Mouse (Mus musculus): ENCODE results near the gene Ceacam19. TPM values are rescaled to one million over a fixed set of nuclear protein-coding genes. Genes with fewer than 3 reads are reported as not detected.
"Not testable (repeated sequence)": the region's sequence is repeated elsewhere in the genome, so short reads cannot be mapped to it uniquely, and the experiment has no call there.

Gene Ceacam19
- polyA plus RNA-seq, 2 experiments, result 2.1 to 4.9 TPM

DNA sequence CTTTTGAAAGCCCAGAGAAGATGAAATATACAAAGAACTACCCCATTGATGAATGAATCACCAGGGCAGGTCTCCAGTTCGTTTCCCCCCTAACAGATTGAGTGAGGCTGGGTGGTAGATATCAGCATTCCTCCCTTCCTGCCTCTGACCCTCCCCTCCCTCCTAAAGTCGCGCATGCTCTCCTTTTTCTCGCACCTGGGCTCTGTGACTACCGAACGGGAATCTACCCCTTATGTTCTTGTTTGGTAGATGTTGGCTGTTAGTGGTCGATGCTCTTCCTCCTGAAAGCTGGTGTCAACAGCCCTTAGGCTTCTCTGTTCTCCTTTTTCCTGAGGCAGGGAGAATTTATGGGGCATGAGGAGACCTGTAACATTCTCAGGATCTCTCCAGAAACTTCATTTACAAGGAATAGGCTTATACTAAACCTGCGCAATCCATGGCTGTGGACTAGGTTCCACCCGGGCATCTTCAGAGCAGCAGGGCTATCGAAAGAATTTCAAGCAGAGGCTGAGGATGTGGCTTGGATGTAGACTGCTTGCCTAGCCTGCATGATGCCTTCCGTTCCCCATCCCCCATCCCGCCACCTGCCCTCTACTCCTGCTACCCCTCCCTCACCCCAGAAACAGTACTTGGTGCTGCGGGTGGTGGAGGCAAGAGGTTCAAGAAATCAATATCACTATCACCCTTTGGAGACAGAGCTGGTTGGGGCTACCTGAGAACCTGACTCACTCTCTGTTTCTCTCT lies 44.5 kb upstream of the Ceacam19 start:
- no peak overlapping the region for H3K27ac ChIP-seq (replicated peaks; ENCODE audit: low read depth, low read length)
- DNase-seq (ENCODE audit: low spot score) (no peak), ATAC-seq (ENCODE audit: low FRiP score, low read depth) (no peak)
- no peaks in the 10 kb centered on the region for H3K4me1 ChIP-seq (ENCODE audit: control insufficient read depth, insufficient read depth, low read length)
- no peak overlapping the region for H3K9ac ChIP-seq (ENCODE audit: low read depth, low read length, severe bottlenecking)
- H3K36me3 ChIP-seq (ENCODE audit: control insufficient read depth, insufficient read depth, low read length), result no peaks in the 10 kb centered on the region
- 19% methylated on average over 13 of the region's 13 CpGs for WGBS
- H3K9me3 ChIP-seq (ENCODE audit: control insufficient read depth, low read length), result no peaks in the 10 kb centered on the region
- H3K4me3 ChIP-seq (replicated peaks; ENCODE audit: low read length), result no peak overlapping the region
- no peak for TF ChIP-seq POLR2A (IDR thresholded peaks at IDR 0.05; ENCODE audit: borderline replicate concordance, extremely low read depth, insufficient read depth, insufficient read length)
- no peak overlapping the region; the same call in 1 of the 2 replicates for H3K4me2 ChIP-seq (replicated peaks; ENCODE audit: low read depth, low read length, severe bottlenecking)
- 0 out of 2 replicates have a peak, but pooled peaks cover 4% of the 10 kb centered on the region for H3K27me3 ChIP-seq (ENCODE audit: control insufficient read depth, insufficient read depth, low read length)

DNA sequence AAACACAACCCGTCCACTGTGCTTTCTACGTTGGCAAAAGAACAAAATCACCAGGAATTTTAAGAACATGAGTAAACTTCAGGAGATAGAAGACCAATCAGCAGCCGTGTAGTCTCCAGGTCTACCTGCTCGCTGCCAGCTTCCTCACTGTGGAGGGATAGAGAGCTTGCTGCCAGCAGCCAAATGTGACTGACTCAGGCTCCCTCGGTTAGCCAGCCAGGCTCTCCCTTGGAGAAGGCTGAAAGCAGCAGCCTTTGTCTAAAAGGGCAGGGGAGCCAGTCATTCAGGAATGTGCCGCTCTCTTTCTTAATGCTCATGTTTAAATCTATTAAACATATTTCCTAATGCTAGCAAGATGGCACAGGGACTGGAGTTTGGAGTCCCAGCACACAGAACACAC lies 42.7 kb upstream of the Ceacam19 start:
- H3K4me3 ChIP-seq (replicated peaks; ENCODE audit: low read length); H3K4me1 ChIP-seq (ENCODE audit: control insufficient read depth, insufficient read depth, low read length); H3K27me3 ChIP-seq (ENCODE audit: control insufficient read depth, insufficient read depth, low read length); H3K4me2 ChIP-seq (replicated peaks; ENCODE audit: low read depth, low read length, severe bottlenecking); H3K9ac ChIP-seq (ENCODE audit: low read depth, low read length, severe bottlenecking); DNase-seq (ENCODE audit: low spot score); H3K36me3 ChIP-seq (ENCODE audit: control insufficient read depth, insufficient read depth, low read length); H3K27ac ChIP-seq (replicated peaks; ENCODE audit: low read depth, low read length); ATAC-seq (ENCODE audit: low FRiP score, low read depth); H3K9me3 ChIP-seq (ENCODE audit: control insufficient read depth, low read length): not testable (repeated sequence)
- WGBS, result 82% methylated on average over 6 of the region's 6 CpGs

GRCm38 (mm10) chr7:19928486-19928885 lies 40.7 kb upstream of the Ceacam19 start:
- H3K4me1 ChIP-seq (ENCODE audit: control insufficient read depth, insufficient read depth, low read length), result no peaks in the 10 kb centered on the region
- no peaks in the 10 kb centered on the region for H3K36me3 ChIP-seq (ENCODE audit: control insufficient read depth, insufficient read depth, low read length)
- WGBS, result 69% methylated on average over 5 of the region's 5 CpGs
- H3K27ac ChIP-seq (replicated peaks; ENCODE audit: low read depth, low read length), result no peak overlapping the region
- H3K9me3 ChIP-seq (ENCODE audit: control insufficient read depth, low read length), result no peaks in the 10 kb centered on the region
- DNase-seq (ENCODE audit: low spot score) (no peak), ATAC-seq (ENCODE audit: low FRiP score, low read depth) (no peak)
- no peak for TF ChIP-seq POLR2A (IDR thresholded peaks at IDR 0.05; ENCODE audit: borderline replicate concordance, extremely low read depth, insufficient read depth, insufficient read length)
- 0 out of 2 replicates have a peak, but pooled peaks cover 4% of the 10 kb centered on the region for H3K27me3 ChIP-seq (ENCODE audit: control insufficient read depth, insufficient read depth, low read length)
- H3K9ac ChIP-seq (ENCODE audit: low read depth, low read length, severe bottlenecking), result no peak overlapping the region
- no peak overlapping the region for H3K4me3 ChIP-seq (replicated peaks; ENCODE audit: low read length)
- no peak overlapping the region for H3K4me2 ChIP-seq (replicated peaks; ENCODE audit: low read depth, low read length, severe bottlenecking)

DNA sequence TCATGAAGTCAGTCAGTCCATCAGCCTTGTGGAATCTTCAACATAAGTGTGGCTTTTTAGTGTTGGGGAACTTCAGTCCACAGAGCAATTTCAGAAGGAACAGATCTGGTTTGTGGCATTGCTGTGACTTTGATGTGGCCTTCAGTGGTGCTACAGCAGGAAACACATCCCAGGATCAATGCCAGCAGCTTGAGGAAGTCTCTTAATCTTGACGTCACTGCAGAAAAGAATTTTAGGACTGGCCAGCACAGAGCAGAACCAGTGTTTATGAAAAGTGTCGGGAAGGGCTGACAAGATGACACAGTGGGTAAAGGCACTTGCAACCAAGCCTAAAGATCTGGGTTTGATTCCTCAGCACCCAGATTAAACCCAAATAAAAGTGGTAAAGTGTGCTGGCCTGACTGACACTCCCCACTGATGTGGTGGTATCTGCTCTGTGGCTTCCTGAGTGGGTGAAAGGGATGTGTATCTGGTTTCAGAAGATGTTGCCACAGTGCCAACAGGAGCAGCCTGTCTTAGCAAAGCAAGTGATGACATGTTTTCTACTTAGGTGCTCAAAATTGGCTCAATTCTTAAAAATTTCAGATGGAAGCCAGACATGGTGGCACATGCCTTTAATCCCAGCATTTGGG lies 39.2 kb upstream of the Ceacam19 start:
- H3K4me1 ChIP-seq (ENCODE audit: control insufficient read depth, insufficient read depth, low read length), result no peaks in the 10 kb centered on the region
- no peak overlapping the region for H3K4me3 ChIP-seq (replicated peaks; ENCODE audit: low read length)
- H3K4me2 ChIP-seq (replicated peaks; ENCODE audit: low read depth, low read length, severe bottlenecking), result no peak overlapping the region
- H3K9ac ChIP-seq (ENCODE audit: low read depth, low read length, severe bottlenecking), result no peak overlapping the region
- H3K9me3 ChIP-seq (ENCODE audit: control insufficient read depth, low read length), result no peaks in the 10 kb centered on the region
- 59% methylated on average over 2 of the region's 2 CpGs for WGBS
- H3K27ac ChIP-seq (replicated peaks; ENCODE audit: low read depth, low read length), result no peak overlapping the region
- TF ChIP-seq POLR2A (IDR thresholded peaks at IDR 0.05; ENCODE audit: borderline replicate concordance, extremely low read depth, insufficient read depth, insufficient read length), result no peak
- H3K36me3 ChIP-seq (ENCODE audit: control insufficient read depth, insufficient read depth, low read length), result no peaks in the 10 kb centered on the region
- ATAC-seq (ENCODE audit: low FRiP score, low read depth) (no peak), DNase-seq (ENCODE audit: low spot score) (no peak)
- H3K27me3 ChIP-seq (ENCODE audit: control insufficient read depth, insufficient read depth, low read length), result no peaks in the 10 kb centered on the region

GRCm38 (mm10) chr7:19925376-19925775 lies 37.6 kb upstream of the Ceacam19 start:
- Histone ChIP-seq H3K36me3 (ENCODE audit: control insufficient read depth, insufficient read depth, low read length) (no peaks in the 10 kb centered on the region), H3K4me1 (ENCODE audit: control insufficient read depth, insufficient read depth, low read length) (no peaks in the 10 kb centered on the region), H3K9ac (ENCODE audit: low read depth, low read length, severe bottlenecking) (no peak overlapping the region), H3K9me3 (ENCODE audit: control insufficient read depth, low read length) (no peaks in the 10 kb centered on the region), H3K4me3 (replicated peaks; ENCODE audit: low read length) (no peak overlapping the region), H3K27me3 (ENCODE audit: control insufficient read depth, insufficient read depth, low read length) (no peaks in the 10 kb centered on the region), H3K27ac (replicated peaks; ENCODE audit: low read depth, low read length) (no peak overlapping the region), H3K4me2 (replicated peaks; ENCODE audit: low read depth, low read length, severe bottlenecking) (no peak overlapping the region)
- no peak for DNase-seq (ENCODE audit: low spot score)
- TF ChIP-seq POLR2A (IDR thresholded peaks at IDR 0.05; ENCODE audit: borderline replicate concordance, extremely low read depth, insufficient read depth, insufficient read length), result no peak
- no peak for ATAC-seq (ENCODE audit: low FRiP score, low read depth)
- WGBS, result 81% methylated on average over 1 of the region's 1 CpGs

Data from limb, embryonic 14.5 days (tissue).